Mouse (Mus musculus): ENCODE measurements around the gene Alkbh4. TPM values are rescaled to one million over a fixed set of nuclear protein-coding genes. Genes with fewer than 3 reads are reported as not detected.
A peak's percentile ranks its signal among the peaks of the same experiment; 100 is the strongest.

Gene Alkbh4
- 20.3 and 24.9 TPM in 2 replicates for polyA plus RNA-seq (2014; fragmentation: Nextera tagmentation; extraction: Ambion mirVana)

GRCm38 (mm10) chr5:136135571-136136291, at the start of gene Alkbh4, which contains the start of gene Lrwd1:
TSS of gene Alkbh4 (plus strand) at chr5:136136146.
TSS of gene Lrwd1 (minus strand) at chr5:136136074.
- Histone ChIP-seq H3K4me2 (peak within 1 kb of the TSS; percentile 78), H3K9me3 (ENCODE audit: control insufficient read depth, low read length) (no peaks in the 10 kb centered on the region), H3K27me3 (replicated peaks; ENCODE audit: control insufficient read depth, insufficient read depth, low read length) (no peaks in the 10 kb centered on the region), H3K4me1 (replicated peaks; ENCODE audit: control insufficient read depth, insufficient read depth, low read length) (peaks cover 13% of the 10 kb centered on the region), H3K36me3 (ENCODE audit: control insufficient read depth, insufficient read depth, low read length) (peaks cover 21% of the 10 kb centered on the region), H3K9ac (ENCODE audit: low read depth, low read length) (peak within 1 kb of the TSS; percentile 80), H3K4me3 (ENCODE audit: low read depth, low read length) (peak within 1 kb of the TSS; percentile 71), H3K27ac (ENCODE audit: low read depth, low read length) (peak within 1 kb of the TSS; percentile 79)
- ATAC-seq (replicated peaks; ENCODE audit: low FRiP score) = peak; percentile 90
- under 1% methylated on average over 60 of the region's 60 CpGs for WGBS
- peak; percentile 95 for DNase-seq (ENCODE audit: low spot score)

GRCm38 (mm10) chr5:136086290-136086689, 49.7 kb upstream of the Alkbh4 start:
- Histone ChIP-seq H3K27me3 (replicated peaks; ENCODE audit: control insufficient read depth, insufficient read depth, low read length) (peaks cover 17% of the 10 kb centered on the region), H3K9me3 (ENCODE audit: control insufficient read depth, low read length) (no peaks in the 10 kb centered on the region), H3K36me3 (ENCODE audit: control insufficient read depth, insufficient read depth, low read length) (no peaks in the 10 kb centered on the region), H3K4me1 (replicated peaks; ENCODE audit: control insufficient read depth, insufficient read depth, low read length) (peaks cover 7% of the 10 kb centered on the region), H3K9ac (ENCODE audit: low read depth, low read length) (no peak overlapping the region), H3K27ac (ENCODE audit: low read depth, low read length) (no peak overlapping the region), H3K4me2 (no peak overlapping the region), H3K4me3 (ENCODE audit: low read depth, low read length) (no peak overlapping the region)
- ATAC-seq (replicated peaks; ENCODE audit: low FRiP score) (no peak), DNase-seq (ENCODE audit: low spot score) (no peak)
- WGBS = 74% methylated on average over 8 of the region's 8 CpGs

- ATAC-seq (replicated peaks; ENCODE audit: low FRiP score) = no peak
- H3K9ac ChIP-seq (ENCODE audit: low read depth, low read length) = no peak overlapping the region
- peaks cover 19% of the 10 kb centered on the region for H3K27me3 ChIP-seq (replicated peaks; ENCODE audit: control insufficient read depth, insufficient read depth, low read length)
- H3K4me2 ChIP-seq = no peak overlapping the region
- peaks cover 5% of the 10 kb centered on the region for H3K4me1 ChIP-seq (replicated peaks; ENCODE audit: control insufficient read depth, insufficient read depth, low read length)
- no peaks in the 10 kb centered on the region for H3K9me3 ChIP-seq (ENCODE audit: control insufficient read depth, low read length)
- 19% methylated on average over 14 of the region's 14 CpGs for WGBS
- H3K36me3 ChIP-seq (ENCODE audit: control insufficient read depth, insufficient read depth, low read length) = no peaks in the 10 kb centered on the region
- no peak overlapping the region for H3K4me3 ChIP-seq (ENCODE audit: low read depth, low read length)
- H3K27ac ChIP-seq (ENCODE audit: low read depth, low read length) = no peak overlapping the region
- no peak for DNase-seq (ENCODE audit: low spot score)
Observed at GRCm38 (mm10) chr5:136088821-136089575, 46.9 kb upstream of the Alkbh4 start.

GRCm38 (mm10) chr5:136091927-136092326, 44.0 kb upstream of the Alkbh4 start:
- no peak for DNase-seq (ENCODE audit: low spot score)
- ATAC-seq (replicated peaks; ENCODE audit: low FRiP score) = no peak
- Histone ChIP-seq H3K36me3 (ENCODE audit: control insufficient read depth, insufficient read depth, low read length) (no peaks in the 10 kb centered on the region), H3K9ac (ENCODE audit: low read depth, low read length) (no peak overlapping the region), H3K4me2 (no peak overlapping the region), H3K9me3 (ENCODE audit: control insufficient read depth, low read length) (no peaks in the 10 kb centered on the region), H3K4me3 (ENCODE audit: low read depth, low read length) (no peak overlapping the region), H3K4me1 (replicated peaks; ENCODE audit: control insufficient read depth, insufficient read depth, low read length) (no peaks in the 10 kb centered on the region), H3K27ac (ENCODE audit: low read depth, low read length) (no peak overlapping the region), H3K27me3 (replicated peaks; ENCODE audit: control insufficient read depth, insufficient read depth, low read length) (peaks cover 4% of the 10 kb centered on the region)
- WGBS = 64% methylated on average over 5 of the region's 5 CpGs

- Histone ChIP-seq H3K4me3 (ENCODE audit: low read depth, low read length) (no peak overlapping the region), H3K4me2 (no peak overlapping the region), H3K27ac (ENCODE audit: low read depth, low read length) (no peak overlapping the region), H3K27me3 (replicated peaks; ENCODE audit: control insufficient read depth, insufficient read depth, low read length) (peaks cover 4% of the 10 kb centered on the region), H3K9me3 (ENCODE audit: control insufficient read depth, low read length) (no peaks in the 10 kb centered on the region), H3K36me3 (ENCODE audit: control insufficient read depth, insufficient read depth, low read length) (no peaks in the 10 kb centered on the region), H3K9ac (ENCODE audit: low read depth, low read length) (no peak overlapping the region), H3K4me1 (replicated peaks; ENCODE audit: control insufficient read depth, insufficient read depth, low read length) (no peaks in the 10 kb centered on the region)
- DNase-seq (ENCODE audit: low spot score) (no peak), ATAC-seq (replicated peaks; ENCODE audit: low FRiP score) (0 out of 2 replicates have a peak, but pooled peaks have one; percentile 34)
- WGBS = 42% methylated on average over 8 of the region's 8 CpGs
Observed at GRCm38 (mm10) chr5:136094249-136095010, 41.5 kb upstream of the Alkbh4 start.

DNA sequence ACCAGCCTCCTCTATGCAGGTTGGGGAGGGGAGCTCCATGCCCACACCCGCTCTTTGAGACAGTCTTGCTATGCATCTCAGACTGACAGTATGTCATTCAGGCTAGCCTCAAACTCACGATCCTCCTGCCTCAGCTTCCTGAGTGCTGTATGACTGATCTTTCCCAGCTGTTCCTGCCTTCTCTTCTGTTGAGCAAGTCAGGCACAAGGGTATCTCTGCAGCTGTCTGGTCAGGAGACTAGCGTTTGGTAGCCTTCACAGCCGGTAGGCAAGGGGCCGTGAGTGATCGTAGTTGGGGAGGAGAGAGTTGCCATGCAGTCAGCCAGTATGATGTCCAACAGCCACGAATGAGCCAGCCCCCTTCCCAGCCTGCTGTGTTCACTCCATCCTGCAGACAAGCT, 40.9 kb upstream of the Alkbh4 start:
- Histone ChIP-seq H3K9ac (ENCODE audit: low read depth, low read length) (no peak overlapping the region), H3K36me3 (ENCODE audit: control insufficient read depth, insufficient read depth, low read length) (no peaks in the 10 kb centered on the region), H3K4me3 (ENCODE audit: low read depth, low read length) (no peak overlapping the region), H3K4me1 (replicated peaks; ENCODE audit: control insufficient read depth, insufficient read depth, low read length) (no peaks in the 10 kb centered on the region), H3K4me2 (no peak overlapping the region), H3K27ac (ENCODE audit: low read depth, low read length) (no peak overlapping the region), H3K27me3 (replicated peaks; ENCODE audit: control insufficient read depth, insufficient read depth, low read length) (peaks cover 4% of the 10 kb centered on the region; the same call in 1 of the 2 replicates), H3K9me3 (ENCODE audit: control insufficient read depth, low read length) (no peaks in the 10 kb centered on the region)
- DNase-seq (ENCODE audit: low spot score) = no peak
- 62% methylated on average over 7 of the region's 7 CpGs for WGBS
- ATAC-seq (replicated peaks; ENCODE audit: low FRiP score) = no peak

GRCm38 (mm10) chr5:136098536-136098935, 37.4 kb upstream of the Alkbh4 start:
- Histone ChIP-seq H3K9me3 (ENCODE audit: control insufficient read depth, low read length) (no peaks in the 10 kb centered on the region), H3K4me2 (no peak overlapping the region), H3K27ac (ENCODE audit: low read depth, low read length) (no peak overlapping the region), H3K9ac (ENCODE audit: low read depth, low read length) (no peak overlapping the region), H3K27me3 (replicated peaks; ENCODE audit: control insufficient read depth, insufficient read depth, low read length) (no peaks in the 10 kb centered on the region; the same call in 1 of the 2 replicates), H3K4me1 (replicated peaks; ENCODE audit: control insufficient read depth, insufficient read depth, low read length) (peaks cover 4% of the 10 kb centered on the region), H3K4me3 (ENCODE audit: low read depth, low read length) (no peak overlapping the region), H3K36me3 (ENCODE audit: control insufficient read depth, insufficient read depth, low read length) (no peaks in the 10 kb centered on the region)
- WGBS = 78% methylated on average over 10 of the region's 10 CpGs
- ATAC-seq (replicated peaks; ENCODE audit: low FRiP score) (no peak), DNase-seq (ENCODE audit: low spot score) (no peak)

- H3K36me3 ChIP-seq (ENCODE audit: control insufficient read depth, insufficient read depth, low read length) = no peaks in the 10 kb centered on the region
- peak; percentile 81 for ATAC-seq (replicated peaks; ENCODE audit: low FRiP score)
- H3K9ac ChIP-seq (ENCODE audit: low read depth, low read length) = peak overlapping the region; percentile 62
Observed at GRCm38 (mm10) chr5:136102099-136102820, 33.7 kb upstream of the Alkbh4 start.

More at GRCm38 (mm10) chr5:136102099-136102820, 33.7 kb upstream of the Alkbh4 start:
- Histone ChIP-seq H3K4me2 (peak overlapping the region; percentile 83), H3K4me3 (ENCODE audit: low read depth, low read length) (peak overlapping the region; percentile 42), H3K27me3 (replicated peaks; ENCODE audit: control insufficient read depth, insufficient read depth, low read length) (no peaks in the 10 kb centered on the region; the same call in 1 of the 2 replicates), H3K4me1 (replicated peaks; ENCODE audit: control insufficient read depth, insufficient read depth, low read length) (peaks cover 4% of the 10 kb centered on the region), H3K9me3 (ENCODE audit: control insufficient read depth, low read length) (no peaks in the 10 kb centered on the region), H3K27ac (ENCODE audit: low read depth, low read length) (no peak overlapping the region)
- WGBS = 7% methylated on average over 41 of the region's 41 CpGs
- DNase-seq (ENCODE audit: low spot score) = peak; percentile 81
